Mouse (Mus musculus): ENCODE measurements around the gene E130308A19Rik. TPM values are rescaled to one million over a fixed set of nuclear protein-coding genes. Genes with fewer than 3 reads are reported as not detected.

The E130308A19Rik gene
- total RNA-seq, 4 experiments from 2014 or later: 12.3 to 14.2 (median 13.2) TPM

DNA sequence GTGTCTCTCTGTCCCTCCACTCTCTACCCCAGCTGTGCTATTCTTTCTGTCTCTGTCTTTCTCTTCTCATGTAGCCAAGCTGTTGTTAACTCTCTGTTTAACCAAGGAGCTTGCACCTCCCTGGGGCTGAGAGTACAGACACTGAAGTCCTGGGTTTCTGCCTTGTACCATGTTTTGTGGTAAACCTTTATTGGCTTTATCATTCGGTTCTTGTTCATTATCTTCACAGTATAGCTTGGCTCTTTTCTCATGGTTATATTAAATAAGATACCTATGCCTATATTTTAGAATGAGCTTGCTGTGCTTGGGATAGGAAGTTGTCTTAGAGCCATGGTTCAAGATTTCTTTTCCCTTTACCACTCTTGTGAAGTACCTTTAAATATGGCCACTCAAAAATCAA lies 8.5 kb downstream of the E130308A19Rik start:
- no peak for DNase-seq (ENCODE audit: low spot score in 2 of 2)

GRCm38 (mm10) chr4:59639163-59639562 lies 13.2 kb downstream of the E130308A19Rik start:
- DNase-seq (ENCODE audit: low spot score in 2 of 2): no peak

DNA sequence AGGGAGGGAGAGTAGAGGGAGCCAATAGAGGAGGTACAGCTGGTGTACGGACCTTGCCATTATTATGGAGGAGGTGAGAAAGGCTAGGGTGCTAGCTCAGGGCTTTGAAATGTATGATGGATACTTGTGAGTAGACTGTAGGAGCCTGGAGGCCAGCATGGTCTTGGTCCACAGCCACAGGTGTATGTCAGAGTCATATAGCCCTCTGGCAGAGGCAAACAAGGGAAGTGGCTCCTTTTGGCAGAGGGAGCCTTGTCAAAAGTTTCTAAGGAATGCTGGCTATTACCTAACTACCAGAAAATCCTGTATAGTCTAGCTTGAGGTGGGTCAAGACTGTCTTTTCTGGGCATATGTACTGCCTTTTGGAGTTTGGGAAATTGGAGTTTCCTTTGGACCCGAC lies 14.7 kb downstream of the E130308A19Rik start:
- no peak for DNase-seq (ENCODE audit: low spot score in 2 of 2)

DNA sequence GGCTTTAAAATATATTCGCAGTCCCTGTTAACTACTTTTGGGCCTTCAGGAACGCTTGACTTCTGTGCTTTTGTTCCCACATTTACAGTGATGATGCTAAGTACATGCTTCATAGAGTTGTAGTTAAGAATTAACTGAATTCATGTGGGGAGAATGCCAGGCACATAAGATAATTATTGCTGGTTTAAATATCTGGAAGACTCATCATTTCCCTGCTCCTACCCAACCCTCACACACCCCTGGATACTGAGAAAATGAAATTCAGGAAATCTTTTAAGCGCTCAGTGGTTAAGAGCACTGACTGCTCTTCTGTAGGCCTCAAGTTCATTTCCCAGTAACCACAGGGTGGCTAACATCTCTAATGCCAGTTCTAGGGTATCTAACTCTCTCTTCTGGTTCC lies 16.0 kb downstream of the E130308A19Rik start:
- no peak for DNase-seq (ENCODE audit: low spot score in 2 of 2)

DNA sequence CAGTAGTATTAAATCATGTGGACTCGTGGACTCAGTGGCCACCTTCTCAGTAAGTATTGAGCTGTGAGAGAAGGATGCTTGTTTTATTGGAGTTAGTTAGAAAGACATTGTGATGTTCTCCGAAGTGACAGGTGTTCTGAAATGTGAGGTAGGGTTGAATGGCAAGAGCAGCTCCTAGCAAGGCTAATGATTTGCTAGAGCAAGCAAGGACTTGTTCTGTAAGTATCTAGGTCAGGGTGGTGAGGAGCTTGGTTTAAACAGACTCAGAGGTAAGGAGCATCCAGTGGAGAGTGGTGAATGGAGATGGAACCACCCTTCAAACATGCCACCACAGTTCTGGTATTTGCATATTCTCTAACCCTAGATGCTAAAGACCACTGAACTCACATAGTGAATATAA lies 16.6 kb downstream of the E130308A19Rik start:
- DNase-seq (ENCODE audit: low spot score in 2 of 2): no peak

DNA sequence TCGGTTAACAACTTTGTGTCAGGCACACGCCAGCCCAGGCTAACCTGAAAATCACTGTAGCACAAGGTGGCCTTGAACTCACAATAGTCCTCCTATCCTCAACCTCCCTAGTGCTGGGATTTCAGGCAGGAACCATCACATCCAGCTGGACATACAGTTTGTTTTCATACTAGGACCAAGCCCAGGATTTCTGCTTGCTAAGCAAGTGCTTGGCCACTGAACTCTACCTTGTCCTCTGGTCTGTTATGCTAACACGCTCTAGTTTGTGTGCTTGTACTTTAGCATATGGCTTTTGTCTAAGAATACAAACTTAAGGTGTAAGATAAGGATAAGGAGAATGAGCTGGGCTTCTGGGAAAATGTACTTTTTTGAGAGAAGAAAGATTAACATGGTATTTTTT lies 18.4 kb downstream of the E130308A19Rik start:
- no peak for DNase-seq (ENCODE audit: low spot score in 2 of 2)

- no peak for DNase-seq (ENCODE audit: low spot score in 2 of 2)
These were observed 19.0 kb downstream of the E130308A19Rik start for GRCm38 (mm10) chr4:59644992-59645391.

DNA sequence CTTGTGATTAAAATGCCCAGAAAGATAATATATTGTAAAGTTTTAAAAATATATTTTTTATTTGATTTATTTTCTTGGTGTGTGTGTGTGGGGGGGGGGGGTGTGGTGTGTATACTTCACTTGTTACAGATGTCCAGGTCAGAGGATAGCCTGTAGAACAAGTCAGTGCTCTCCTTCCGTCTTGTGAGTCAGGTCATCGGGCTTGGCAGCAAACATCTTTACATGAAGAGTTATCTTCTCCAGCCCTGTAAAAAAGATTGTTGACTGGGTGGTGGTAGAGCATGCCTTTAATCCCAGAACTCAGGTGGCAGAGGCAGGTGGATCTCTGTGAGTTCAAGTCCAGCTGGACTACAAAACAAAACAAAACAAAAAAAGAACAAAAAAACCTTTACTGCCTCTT lies 19.6 kb downstream of the E130308A19Rik start:
- no peak for DNase-seq (ENCODE audit: low spot score in 2 of 2)

- DNase-seq (ENCODE audit: low spot score in 2 of 2): no peak
These were observed 20.1 kb downstream of the E130308A19Rik start for GRCm38 (mm10) chr4:59646020-59646696.

- DNase-seq (ENCODE audit: low spot score in 2 of 2): no peak
These were observed 23.1 kb downstream of the E130308A19Rik start for GRCm38 (mm10) chr4:59649119-59649518.

GRCm38 (mm10) chr4:59652166-59652681 lies 26.2 kb downstream of the E130308A19Rik start:
- DNase-seq (ENCODE audit: low spot score in 2 of 2): no peak

DNA sequence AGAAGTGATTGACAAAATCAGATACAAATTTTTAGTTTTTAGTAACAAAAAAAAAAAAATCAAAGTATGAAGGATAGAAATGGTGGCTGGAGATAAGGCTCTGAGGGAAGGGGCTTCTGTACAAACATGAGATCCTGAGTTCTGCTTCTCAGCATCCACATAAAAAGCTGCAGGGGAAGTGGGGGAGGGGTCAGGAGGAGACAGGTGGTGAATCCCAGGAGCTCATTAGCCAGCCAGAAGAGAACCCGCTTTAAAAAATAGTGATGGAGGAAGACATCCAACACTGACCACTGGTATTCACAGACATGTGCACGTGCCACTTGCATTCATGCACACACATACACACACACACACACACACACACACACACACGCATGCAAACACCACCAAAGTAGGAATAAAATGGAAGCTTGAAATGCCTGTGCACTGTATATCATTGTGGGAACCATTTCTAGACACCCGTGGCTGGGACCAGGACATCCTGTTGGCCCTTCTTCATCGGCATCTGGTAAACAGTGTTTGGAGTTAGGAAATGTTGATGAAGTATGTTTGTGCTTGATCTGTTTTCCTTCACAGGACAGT lies 30.1 kb downstream of the E130308A19Rik start:
- no peak for DNase-seq (ENCODE audit: low spot score in 2 of 2)

GRCm38 (mm10) chr4:59662163-59662562 lies 36.2 kb downstream of the E130308A19Rik start:
- DNase-seq (ENCODE audit: low spot score in 2 of 2): no peak

GRCm38 (mm10) chr4:59663451-59663850 lies 37.4 kb downstream of the E130308A19Rik start:
- no peak for DNase-seq (ENCODE audit: low spot score in 2 of 2)

DNA sequence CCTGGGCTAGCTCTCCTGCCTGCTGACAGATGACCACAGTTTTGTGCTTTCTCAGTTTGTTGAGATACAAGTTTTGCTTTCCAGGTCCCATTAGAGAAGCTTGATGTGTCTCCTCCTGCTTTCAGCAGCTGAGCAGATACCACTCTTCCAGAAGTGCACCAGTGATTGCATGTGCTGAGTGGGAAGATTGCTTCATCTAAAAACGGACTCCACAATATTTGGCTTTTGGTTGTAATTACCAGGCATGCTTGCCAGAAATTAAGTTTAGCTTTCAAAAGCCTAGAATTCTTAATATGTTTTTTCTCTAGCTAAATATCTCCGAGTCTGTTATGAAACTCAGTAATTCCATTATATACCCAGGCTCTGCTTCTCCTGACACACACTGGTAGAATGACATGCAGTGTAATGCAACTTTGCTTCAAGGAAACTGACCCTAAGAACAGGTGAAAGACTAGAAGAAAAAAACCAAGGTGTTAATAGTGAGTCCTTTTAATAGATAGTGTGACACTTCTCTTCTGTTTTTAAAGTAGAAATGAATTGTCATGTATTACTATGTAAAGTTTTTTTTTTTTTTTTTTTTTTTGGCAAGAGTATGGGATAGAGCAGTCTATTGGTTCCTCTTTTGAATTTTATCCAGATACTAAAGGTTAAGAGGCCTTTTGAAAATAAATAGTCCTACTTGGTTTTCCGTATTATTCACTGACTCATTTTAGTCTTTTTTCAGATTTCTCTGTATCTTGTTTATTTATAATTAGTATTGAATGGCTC lies 40.7 kb downstream of the E130308A19Rik start:
- DNase-seq (ENCODE audit: low spot score in 2 of 2): no peak

- no peak for DNase-seq (ENCODE audit: low spot score in 2 of 2)
These were observed 42.0 kb downstream of the E130308A19Rik start for GRCm38 (mm10) chr4:59668050-59668449.

DNA sequence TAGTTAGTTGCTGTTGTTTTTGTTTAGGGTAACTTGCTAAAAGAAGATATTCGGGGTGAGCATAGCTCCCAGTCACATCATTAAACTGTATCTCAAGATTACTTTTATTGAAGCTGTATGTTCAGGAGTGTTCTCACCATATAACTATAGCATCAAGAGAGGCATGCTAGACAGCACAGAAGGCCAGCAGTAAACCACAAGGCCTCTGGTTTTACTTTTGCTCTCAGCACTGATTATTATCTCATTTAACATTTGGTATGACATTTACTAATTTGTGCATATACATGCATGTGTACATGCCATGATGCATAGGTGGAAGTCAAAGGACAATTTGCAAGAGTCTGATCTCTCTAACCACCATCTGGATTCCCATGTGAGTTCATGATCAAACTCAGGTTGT lies 43.1 kb downstream of the E130308A19Rik start:
- DNase-seq (ENCODE audit: low spot score in 2 of 2): no peak

GRCm38 (mm10) chr4:59670015-59670414 lies 44.0 kb downstream of the E130308A19Rik start:
- DNase-seq (ENCODE audit: low spot score in 2 of 2): no peak

DNA sequence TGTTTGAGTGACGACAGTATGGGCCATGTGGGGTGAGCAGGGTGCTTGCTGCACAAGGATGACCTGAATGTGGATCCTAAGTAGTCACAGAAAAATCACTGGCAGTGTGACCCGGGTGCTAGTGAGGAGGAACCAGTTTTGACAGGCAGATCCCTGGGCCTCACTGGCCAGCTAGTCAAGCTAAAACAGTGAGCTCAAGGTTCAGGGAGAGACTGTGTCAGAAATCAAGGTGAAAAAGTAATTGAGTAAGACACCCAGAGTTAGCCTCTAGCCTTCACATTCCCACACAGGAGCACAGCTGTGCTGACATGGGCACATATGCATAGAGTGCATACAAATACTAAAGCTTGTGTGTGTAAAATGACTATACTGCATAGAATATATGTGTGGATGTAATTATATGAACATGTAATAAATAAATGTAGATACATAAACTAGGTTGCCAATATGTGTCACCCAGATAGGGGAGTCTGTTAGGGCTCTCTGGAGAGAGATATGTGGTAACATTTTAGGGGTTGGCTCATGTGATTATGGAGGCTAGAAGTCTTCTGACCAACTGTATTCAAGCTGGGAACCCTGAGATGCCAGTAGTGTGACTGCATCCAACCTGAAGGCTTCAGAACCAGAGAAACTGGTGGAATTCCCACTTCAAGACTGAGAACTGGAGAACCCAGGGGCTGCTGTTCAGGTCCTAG lies 47.6 kb downstream of the E130308A19Rik start:
- DNase-seq (ENCODE audit: low spot score in 2 of 2): no peak

GRCm38 (mm10) chr4:59674929-59675679 lies 49.1 kb downstream of the E130308A19Rik start:
- no peak for DNase-seq (ENCODE audit: low spot score in 2 of 2)

DNA sequence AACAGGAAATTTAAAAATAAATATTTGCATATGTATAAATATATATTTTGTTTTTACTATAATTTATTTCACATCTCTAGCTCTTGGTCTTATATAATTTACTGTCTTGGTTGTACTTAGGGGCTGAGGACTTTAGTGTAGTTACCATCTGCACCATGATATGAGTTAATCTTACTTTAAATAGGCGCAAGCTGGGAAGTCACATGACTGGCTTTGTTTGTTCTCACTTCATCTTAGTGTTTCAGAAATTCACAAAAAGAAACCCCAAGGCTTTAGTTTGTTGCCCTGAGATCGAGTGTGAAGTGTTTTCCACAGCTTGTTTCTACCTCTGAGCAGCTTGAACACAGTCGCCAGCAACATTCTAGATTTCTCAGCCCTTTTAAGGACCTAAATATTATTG lies 49.7 kb downstream of the E130308A19Rik start:
- DNase-seq (ENCODE audit: low spot score in 2 of 2): no peak
